Mouse (Mus musculus): Measurements from ENCODE around the gene Sorl1.

- no peak for TF ChIP-seq CTCF (IDR thresholded peaks at IDR 0.05; ENCODE audit: low read depth)
- no peak for TF ChIP-seq EP300 (optimal IDR thresholded peaks at IDR 0.05)
Observed at GRCm38 (mm10) chr9:41944964-41945363, 179.1 kb downstream of the Sorl1 start.

All from stomach, postnatal 0 days (tissue).